Mouse (Mus musculus): Measurements from ENCODE around the gene Ninj1. TPM values are rescaled to one million over a fixed set of nuclear protein-coding genes. Genes with fewer than 3 reads are reported as not detected.

Ninj1 gene
- polyA plus RNA-seq, 1 experiment from 2014 or later: 32.3 TPM

DNA sequence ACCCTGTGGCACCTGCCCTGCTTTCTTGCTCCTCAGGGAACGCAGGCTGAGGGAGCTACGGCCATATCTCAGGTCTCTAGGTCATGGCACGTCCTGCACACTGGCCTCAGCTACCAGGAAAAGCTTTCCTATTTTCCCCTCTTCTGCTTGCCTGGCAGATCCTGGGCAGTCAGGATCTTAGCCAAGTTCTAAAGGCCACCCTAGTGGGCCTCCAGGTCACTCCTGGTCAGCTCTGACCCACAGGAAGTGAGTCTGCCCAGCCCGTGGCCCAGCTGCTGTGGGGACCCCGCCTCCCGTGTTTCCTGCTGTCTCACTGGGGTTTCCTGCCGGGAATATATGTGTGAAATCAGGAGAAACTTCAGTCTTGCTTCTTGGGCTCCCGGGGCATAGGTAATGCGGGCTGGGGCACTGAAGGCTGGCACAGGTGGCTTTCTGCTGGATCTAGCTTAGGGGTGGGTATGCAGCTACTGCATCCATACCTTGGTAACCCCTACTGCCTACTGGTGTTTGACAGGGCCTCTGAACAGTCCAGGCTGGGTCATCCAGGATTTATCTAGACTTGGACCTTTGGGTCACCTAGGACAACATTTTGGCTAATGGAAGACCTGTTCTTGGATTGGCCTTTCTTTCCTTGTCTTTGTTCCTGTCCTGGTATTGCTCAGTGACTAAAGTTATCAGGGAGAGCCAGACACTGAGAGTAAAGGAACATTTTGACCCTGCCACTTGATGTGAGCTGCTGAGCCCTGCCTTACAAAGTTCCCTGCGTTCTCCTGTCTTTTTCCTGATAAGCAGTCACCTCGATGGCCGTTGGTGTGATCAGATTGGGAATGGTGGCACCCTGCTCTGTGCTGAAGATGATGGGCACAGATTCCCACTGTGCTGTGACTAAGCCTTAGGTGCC lies 2.9 kb downstream of the Ninj1 start:
- Histone ChIP-seq H3K4me3 (no peak overlapping the region), H3K27me3 (no peaks in the 10 kb centered on the region), H3K9ac (no peak overlapping the region), H3K27ac (replicated peaks) (no peak overlapping the region), H3K36me3 (no peaks in the 10 kb centered on the region), H3K4me1 (replicated peaks) (peaks cover 36% of the 10 kb centered on the region), H3K4me2 (no peak overlapping the region), H3K9me3 (no peaks in the 10 kb centered on the region)
- 79% methylated on average over 12 of the region's 12 CpGs for WGBS
- ATAC-seq (ENCODE audit: low FRiP score, low read depth): no peak

- 69% methylated on average over 7 of the region's 7 CpGs for WGBS
- Histone ChIP-seq H3K36me3 (no peaks in the 10 kb centered on the region), H3K4me2 (no peak overlapping the region), H3K9me3 (no peaks in the 10 kb centered on the region), H3K4me3 (no peak overlapping the region), H3K27me3 (no peaks in the 10 kb centered on the region), H3K4me1 (replicated peaks) (peaks cover 36% of the 10 kb centered on the region), H3K27ac (replicated peaks) (no peak overlapping the region), H3K9ac (no peak overlapping the region)
- no peak for ATAC-seq (ENCODE audit: low FRiP score, low read depth)
These were observed 3.8 kb downstream of the Ninj1 start for GRCm38 (mm10) chr13:49190876-49191672.

- H3K4me1 ChIP-seq (replicated peaks): peaks cover 35% of the 10 kb centered on the region
- H3K9ac ChIP-seq: no peak overlapping the region
- no peak overlapping the region for H3K4me2 ChIP-seq
- no peak overlapping the region for H3K27ac ChIP-seq (replicated peaks)
- H3K4me3 ChIP-seq: no peak overlapping the region
- WGBS: 46% methylated on average over 5 of the region's 5 CpGs
- H3K9me3 ChIP-seq: no peaks in the 10 kb centered on the region
- H3K27me3 ChIP-seq: no peaks in the 10 kb centered on the region
- no peaks in the 10 kb centered on the region for H3K36me3 ChIP-seq
- ATAC-seq (ENCODE audit: low FRiP score, low read depth): no peak
These were observed 4.4 kb downstream of the Ninj1 start for GRCm38 (mm10) chr13:49191673-49192035.

- no peaks in the 10 kb centered on the region for H3K27me3 ChIP-seq
- H3K4me1 ChIP-seq (replicated peaks): peaks cover 29% of the 10 kb centered on the region
- no peaks in the 10 kb centered on the region for H3K36me3 ChIP-seq
- H3K4me2 ChIP-seq: no peak overlapping the region
- no peak overlapping the region for H3K9ac ChIP-seq
- no peaks in the 10 kb centered on the region for H3K9me3 ChIP-seq
- 70% methylated on average over 16 of the region's 16 CpGs for WGBS
- H3K4me3 ChIP-seq: no peak overlapping the region
- ATAC-seq (ENCODE audit: low FRiP score, low read depth): no peak
- H3K27ac ChIP-seq (replicated peaks): no peak overlapping the region
These were observed 5.0 kb downstream of the Ninj1 start for GRCm38 (mm10) chr13:49192156-49192855.

- no peak overlapping the region for H3K4me2 ChIP-seq
- 94% methylated on average over 17 of the region's 17 CpGs for whole genome bisulfite sequencing
- H3K27ac ChIP-seq (replicated peaks): no peak overlapping the region
- H3K4me1 ChIP-seq (replicated peaks): peaks cover 18% of the 10 kb centered on the region
- no peaks in the 10 kb centered on the region for H3K9me3 ChIP-seq
- no peak overlapping the region for H3K9ac ChIP-seq
- H3K36me3 ChIP-seq: no peaks in the 10 kb centered on the region
- H3K27me3 ChIP-seq: no peaks in the 10 kb centered on the region
- no peak overlapping the region for H3K4me3 ChIP-seq
- no peak for ATAC-seq (ENCODE audit: low FRiP score, low read depth)
These were observed 6.4 kb downstream of the Ninj1 start for GRCm38 (mm10) chr13:49193650-49194049.

DNA sequence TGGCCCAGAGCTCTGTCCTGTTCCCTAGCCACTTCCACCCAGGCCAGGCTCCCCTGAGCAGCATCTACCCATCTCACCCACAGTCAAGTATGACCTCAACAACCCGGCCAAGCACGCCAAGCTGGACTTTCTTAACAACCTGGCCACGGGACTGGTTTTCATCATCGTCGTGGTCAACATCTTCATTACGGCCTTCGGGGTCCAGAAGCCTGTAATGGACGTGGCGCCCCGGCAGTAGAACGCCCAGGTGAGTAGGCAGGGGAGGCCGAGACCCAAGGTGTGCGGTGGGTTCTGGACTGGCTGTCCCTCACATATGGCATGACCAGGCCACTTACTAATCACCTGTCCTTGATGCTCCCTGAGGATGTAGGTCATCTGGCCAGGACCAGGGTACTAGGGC lies 7.5 kb downstream of the Ninj1 start:
- WGBS: 95% methylated on average over 13 of the region's 13 CpGs
- Histone ChIP-seq H3K27ac (replicated peaks) (no peak overlapping the region), H3K4me1 (replicated peaks) (peaks cover 15% of the 10 kb centered on the region; the same call in 1 of the 2 replicates), H3K4me2 (no peak overlapping the region), H3K36me3 (no peaks in the 10 kb centered on the region), H3K4me3 (no peak overlapping the region), H3K9ac (no peak overlapping the region), H3K27me3 (no peaks in the 10 kb centered on the region), H3K9me3 (no peaks in the 10 kb centered on the region)
- ATAC-seq (ENCODE audit: low FRiP score, low read depth): no peak

GRCm38 (mm10) chr13:49195651-49196050 lies 8.4 kb downstream of the Ninj1 start:
- no peaks in the 10 kb centered on the region for H3K9me3 ChIP-seq
- no peak for ATAC-seq (ENCODE audit: low FRiP score, low read depth)
- no peak overlapping the region for H3K9ac ChIP-seq
- H3K4me1 ChIP-seq (replicated peaks): peaks cover 15% of the 10 kb centered on the region; the same call in 1 of the 2 replicates
- no peak overlapping the region for H3K4me3 ChIP-seq
- no peak overlapping the region for H3K4me2 ChIP-seq
- H3K36me3 ChIP-seq: no peaks in the 10 kb centered on the region
- no peak overlapping the region for H3K27ac ChIP-seq (replicated peaks)
- no peaks in the 10 kb centered on the region for H3K27me3 ChIP-seq
- 92% methylated on average over 7 of the region's 7 CpGs for WGBS

DNA sequence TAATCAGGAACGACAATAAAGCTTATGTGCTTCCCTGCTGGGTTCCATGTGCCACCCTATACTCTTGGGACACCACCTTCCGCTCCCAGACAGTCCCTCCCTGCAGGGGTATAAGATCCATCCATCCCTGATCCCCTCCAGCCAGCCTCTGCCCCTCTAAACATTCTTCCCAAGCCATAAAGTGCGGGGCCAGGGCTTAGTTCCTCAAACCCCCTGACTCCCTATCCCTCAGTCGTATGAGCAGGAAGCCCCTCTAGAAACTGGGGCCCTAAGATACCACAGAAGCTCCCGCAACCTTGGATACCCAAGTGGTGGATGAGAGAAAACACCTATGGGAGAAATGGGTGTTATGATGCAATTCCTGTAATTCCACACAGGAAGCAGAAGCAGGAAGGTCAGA lies 8.9 kb downstream of the Ninj1 start:
- 88% methylated on average over 5 of the region's 5 CpGs for WGBS
- H3K27me3 ChIP-seq: no peaks in the 10 kb centered on the region
- H3K9ac ChIP-seq: no peak overlapping the region
- H3K4me2 ChIP-seq: no peak overlapping the region
- ATAC-seq (ENCODE audit: low FRiP score, low read depth): no peak
- no peak overlapping the region for H3K27ac ChIP-seq (replicated peaks)
- no peak overlapping the region for H3K4me3 ChIP-seq
- no peaks in the 10 kb centered on the region for H3K9me3 ChIP-seq
- H3K36me3 ChIP-seq: no peaks in the 10 kb centered on the region
- H3K4me1 ChIP-seq (replicated peaks): peaks cover 10% of the 10 kb centered on the region; the same call in 1 of the 2 replicates

- 72% methylated on average over 6 of the region's 6 CpGs for WGBS
- H3K9ac ChIP-seq: no peak overlapping the region
- no peak overlapping the region for H3K4me2 ChIP-seq
- peaks cover 5% of the 10 kb centered on the region; the same call in 1 of the 2 replicates for H3K4me1 ChIP-seq (replicated peaks)
- H3K9me3 ChIP-seq: no peaks in the 10 kb centered on the region
- ATAC-seq (ENCODE audit: low FRiP score, low read depth): no peak; the same call in 1 of the 2 replicates
- no peaks in the 10 kb centered on the region for H3K27me3 ChIP-seq
- H3K27ac ChIP-seq (replicated peaks): no peak overlapping the region
- no peak overlapping the region for H3K4me3 ChIP-seq
- no peaks in the 10 kb centered on the region for H3K36me3 ChIP-seq
These were observed 9.5 kb downstream of the Ninj1 start for GRCm38 (mm10) chr13:49196766-49197165.

DNA sequence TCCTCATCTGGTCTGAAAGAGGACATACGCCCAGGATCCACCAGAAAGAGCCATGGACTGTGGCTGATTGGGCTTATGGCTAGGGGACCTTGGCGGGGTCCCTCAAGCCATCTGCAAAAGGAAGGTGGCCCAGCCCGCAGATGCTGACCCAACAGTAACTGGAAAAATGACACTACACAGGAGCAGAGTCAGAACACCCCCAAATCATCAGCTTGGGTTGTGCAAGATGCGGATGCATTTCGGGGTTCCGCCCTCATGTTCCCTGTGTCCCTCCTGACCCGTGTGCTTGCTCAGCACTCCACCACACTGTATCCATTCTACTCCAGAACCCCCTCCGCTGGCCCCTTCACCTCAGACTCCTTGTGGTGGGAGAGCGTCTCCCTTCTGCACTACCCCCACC lies 11.4 kb downstream of the Ninj1 start:
- H3K27ac ChIP-seq (replicated peaks): no peak overlapping the region
- H3K4me3 ChIP-seq: no peak overlapping the region
- H3K4me1 ChIP-seq (replicated peaks): no peaks in the 10 kb centered on the region
- 92% methylated on average over 9 of the region's 9 CpGs for WGBS
- no peak overlapping the region for H3K4me2 ChIP-seq
- H3K9me3 ChIP-seq: no peaks in the 10 kb centered on the region
- ATAC-seq (ENCODE audit: low FRiP score, low read depth): no peak
- H3K36me3 ChIP-seq: no peaks in the 10 kb centered on the region
- no peak overlapping the region for H3K9ac ChIP-seq
- no peaks in the 10 kb centered on the region for H3K27me3 ChIP-seq

DNA sequence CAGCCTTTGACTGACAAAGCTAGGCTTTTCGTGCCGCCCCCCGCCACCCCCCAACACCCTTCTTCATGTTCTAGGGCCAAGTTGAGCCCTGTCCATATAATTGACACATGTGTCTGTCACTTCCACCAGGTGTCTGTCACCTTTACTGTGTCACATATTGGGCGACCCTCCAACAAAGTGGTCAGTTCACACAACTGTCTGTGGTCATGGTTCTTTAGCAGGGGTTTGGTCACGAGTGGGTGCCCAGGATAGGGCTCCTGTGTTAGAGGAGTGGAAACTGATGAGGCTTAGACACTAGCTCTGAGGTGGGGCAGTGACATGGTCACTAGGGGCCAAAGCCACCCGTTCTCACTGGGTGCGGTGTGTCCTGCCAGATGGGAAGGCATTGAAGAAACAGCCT lies 12.6 kb downstream of the Ninj1 start:
- WGBS: 94% methylated on average over 7 of the region's 7 CpGs
- no peak overlapping the region for H3K4me3 ChIP-seq
- no peaks in the 10 kb centered on the region for H3K36me3 ChIP-seq
- ATAC-seq (ENCODE audit: low FRiP score, low read depth): no peak
- no peak overlapping the region for H3K27ac ChIP-seq (replicated peaks)
- H3K27me3 ChIP-seq: no peaks in the 10 kb centered on the region
- no peak overlapping the region for H3K9ac ChIP-seq
- H3K4me2 ChIP-seq: no peak overlapping the region
- no peaks in the 10 kb centered on the region for H3K9me3 ChIP-seq
- no peaks in the 10 kb centered on the region for H3K4me1 ChIP-seq (replicated peaks)

DNA sequence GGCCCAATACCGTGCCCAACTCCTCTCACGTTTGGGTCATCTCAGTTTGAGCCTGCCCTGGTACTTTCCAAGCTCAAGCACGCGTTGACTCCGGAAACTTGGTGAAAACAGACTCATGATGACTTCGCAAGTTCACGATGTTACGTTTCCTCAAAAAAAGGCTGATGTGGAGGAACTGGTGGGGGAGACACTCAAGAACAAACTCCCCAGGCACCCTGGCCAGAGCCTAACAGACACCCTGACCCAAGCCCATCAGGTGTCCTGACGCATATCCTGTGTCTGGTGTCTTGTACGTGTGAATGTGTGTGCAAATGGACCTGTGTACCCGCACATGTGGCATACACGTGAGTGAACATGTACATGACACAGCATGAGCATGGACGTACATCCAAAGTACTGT lies 13.4 kb downstream of the Ninj1 start:
- no peak overlapping the region for H3K4me3 ChIP-seq
- H3K9ac ChIP-seq: no peak overlapping the region
- H3K27ac ChIP-seq (replicated peaks): no peak overlapping the region
- no peaks in the 10 kb centered on the region for H3K9me3 ChIP-seq
- no peak overlapping the region for H3K4me2 ChIP-seq
- ATAC-seq (ENCODE audit: low FRiP score, low read depth): no peak
- H3K27me3 ChIP-seq: no peaks in the 10 kb centered on the region
- 91% methylated on average over 13 of the region's 13 CpGs for WGBS
- no peaks in the 10 kb centered on the region for H3K36me3 ChIP-seq
- 0 out of 2 replicates have a peak, but pooled peaks cover 5% of the 10 kb centered on the region for H3K4me1 ChIP-seq (replicated peaks)
